Comparison of ENCODE assay signal across 30 mouse cellular contexts in the genomic region with DNA sequence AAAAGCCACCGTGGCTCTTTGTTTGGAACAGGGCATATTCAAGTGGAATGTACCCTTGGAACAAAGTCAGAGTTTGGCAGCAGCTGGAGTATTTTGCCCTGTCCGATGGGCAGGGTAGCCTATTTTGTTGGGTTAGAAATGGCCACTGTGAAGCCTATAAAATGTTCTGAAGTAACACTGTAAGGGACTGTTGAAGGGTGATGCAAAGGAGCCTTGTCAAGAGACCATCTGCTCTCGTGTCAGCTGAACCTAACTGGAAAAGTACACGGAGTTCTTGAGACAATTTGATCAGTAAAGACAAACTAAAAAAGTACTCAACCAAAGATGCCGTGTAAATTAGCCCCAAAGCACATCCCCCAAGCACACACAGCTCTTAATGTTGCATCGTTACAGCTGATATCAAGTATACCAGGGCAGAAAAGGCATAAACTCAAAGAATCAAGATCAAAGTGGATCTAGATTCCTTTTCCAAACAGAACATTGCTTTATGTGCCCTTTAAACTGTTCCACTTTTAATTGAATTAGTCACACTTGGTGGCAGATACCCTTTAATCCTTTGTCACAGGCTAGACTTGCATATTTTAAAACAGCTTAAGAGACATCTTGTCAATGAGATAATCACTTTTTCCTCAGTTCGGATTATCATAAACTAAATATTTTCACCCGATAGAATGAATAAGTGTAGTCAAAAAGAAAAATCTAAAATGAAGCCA.
A peak's percentile ranks its signal among the peaks of the same experiment; 100 is the strongest.
DNase-seq lines count a peak whose midpoint lies in the region; ATAC-seq and TF ChIP-seq lines count a peak whose summit lies in the region.
"Had no signal": no experiment of that assay in that cellular context is flagged by ENCODE, and none has a peak within 500 bp of the region (broad histone marks: within the 10 kb centered on the region; RNA-seq: fewer than 3 reads in every experiment).

No protein-coding gene starts in this region.

- no peak for TF ChIP-seq CTCF in layer of hippocampus, adult 2 months (conservative IDR thresholded peaks at IDR 0.05)
- TF ChIP-seq CTCF in testis, adult 2 months (IDR thresholded peaks at IDR 0.05; ENCODE audit: control insufficient read depth, insufficient read depth, insufficient replicate concordance, low read depth, low read length) = no peak

- peak; percentile 21; the same call in 1 of the 2 replicates for ATAC-seq in forebrain, embryonic 16.5 days
- ATAC-seq in forebrain, embryonic 15.5 days (replicated peaks) = no peak
- ATAC-seq: intestine, embryonic 15.5 days; Patski had no signal

- DNase-seq in layer of hippocampus, adult 2 months (ENCODE audit: low spot score in 2 of 2) = no peak
- no peak for DNase-seq in layer of hippocampus, adult 11-12 months (ENCODE audit: low spot score)
- DNase-seq in testis, postnatal 14 days (ENCODE audit: low spot score) = no peak
- DNase-seq in kidney, postnatal 25 days = no peak
- DNase-seq: adrenal gland, postnatal 10 days; cerebellum, adult 11-12 months; cerebellum, adult 9-11 months; gastrocnemius, postnatal 25 days; heart, adult 18-20 months; heart, postnatal 4 days; kidney, adult 2 months; right cerebral cortex, adult 18-20 months; right cerebral cortex, postnatal 4 days; thymus, postnatal 4 days had no signal

- no peak overlapping the region for H3K27ac ChIP-seq in forebrain, embryonic 16.5 days (ENCODE audit: low read length)
- no peak overlapping the region for H3K27ac ChIP-seq in forebrain, embryonic 15.5 days (replicated peaks)
- peak overlapping the region; percentile 29; the same call in 1 of the 2 replicates for H3K27ac ChIP-seq in layer of hippocampus, adult 2 months
- 0 out of 2 replicates have a peak overlapping the region, but pooled peaks have one; percentile 13 for H3K27ac ChIP-seq in testis, adult 2 months (ENCODE audit: control insufficient read depth, insufficient read depth, low read depth, low read length)
- H3K27ac ChIP-seq: forebrain, embryonic 12.5 days; hindbrain, embryonic 15.5 days; intestine, embryonic 15.5 days; left cerebral cortex, adult 2 months; limb, embryonic 12.5 days; liver, embryonic 15.5 days; lung, embryonic 15.5 days; neural tube, embryonic 15.5 days; stomach, postnatal 0 days had no signal

- no peak overlapping the region for H3K4me3 ChIP-seq in forebrain, embryonic 16.5 days (replicated peaks; ENCODE audit: low read length)
- no peak overlapping the region for H3K4me3 ChIP-seq in forebrain, embryonic 15.5 days
- no peak overlapping the region for H3K4me3 ChIP-seq in layer of hippocampus, adult 2 months
- no peak overlapping the region for H3K4me3 ChIP-seq in testis, adult 2 months (ENCODE audit: control insufficient read depth, low read depth, low read length)
- H3K4me3 ChIP-seq: erythroblast, embryonic 14.5 days; forebrain, embryonic 12.5 days; heart, embryonic 12.5 days; hindbrain, embryonic 15.5 days; intestine, embryonic 15.5 days; left cerebral cortex, adult 2 months; limb, embryonic 12.5 days; liver, embryonic 15.5 days; lung, embryonic 15.5 days; megakaryocyte, embryonic 14.5 days; neural tube, embryonic 15.5 days had no signal

- H3K9ac ChIP-seq in forebrain, embryonic 16.5 days (replicated peaks; ENCODE audit: low read depth, low read length) = no peak overlapping the region
- H3K9ac ChIP-seq in forebrain, embryonic 15.5 days (replicated peaks) = no peak overlapping the region
- H3K9ac ChIP-seq: forebrain, embryonic 12.5 days; heart, embryonic 12.5 days; hindbrain, embryonic 15.5 days; intestine, embryonic 15.5 days; limb, embryonic 12.5 days; liver, embryonic 15.5 days; lung, embryonic 15.5 days; neural tube, embryonic 15.5 days had no signal

- H3K4me1 ChIP-seq in forebrain, embryonic 16.5 days (replicated peaks; ENCODE audit: control insufficient read depth, insufficient read depth, low read length) = peaks cover 17% of the 10 kb centered on the region
- peaks cover 10% of the 10 kb centered on the region for H3K4me1 ChIP-seq in forebrain, embryonic 15.5 days
- no peaks in the 10 kb centered on the region for H3K4me1 ChIP-seq in testis, adult 2 months (ENCODE audit: control insufficient read depth, insufficient read depth, low read length)
- H3K4me1 ChIP-seq: heart, embryonic 12.5 days; intestine, embryonic 15.5 days; liver, embryonic 15.5 days; lung, embryonic 15.5 days had no signal

- WGBS in forebrain, embryonic 16.5 days = 26% methylated on average over 8 of the region's 8 CpGs
- WGBS in forebrain, embryonic 15.5 days = 29% methylated on average over 8 of the region's 8 CpGs

- H3K9me3 ChIP-seq in forebrain, embryonic 16.5 days (ENCODE audit: control insufficient read depth, low read length) = no peaks in the 10 kb centered on the region
- H3K9me3 ChIP-seq in forebrain, embryonic 15.5 days = no peaks in the 10 kb centered on the region
- H3K9me3 ChIP-seq: forebrain, embryonic 12.5 days; hindbrain, embryonic 15.5 days; intestine, embryonic 15.5 days; limb, embryonic 12.5 days; liver, embryonic 15.5 days; lung, embryonic 15.5 days; megakaryocyte, embryonic 14.5 days; neural tube, embryonic 15.5 days had no signal

- no peaks in the 10 kb centered on the region; the same call in 1 of the 2 replicates for H3K27me3 ChIP-seq in forebrain, embryonic 16.5 days (replicated peaks; ENCODE audit: control insufficient read depth, insufficient read depth, low read length)
- H3K27me3 ChIP-seq in forebrain, embryonic 15.5 days = no peaks in the 10 kb centered on the region
- H3K27me3 ChIP-seq in testis, adult 2 months (ENCODE audit: control insufficient read depth, insufficient read depth, low read length) = no peaks in the 10 kb centered on the region
- H3K27me3 ChIP-seq: heart, embryonic 12.5 days; hindbrain, embryonic 15.5 days; intestine, embryonic 15.5 days; limb, embryonic 12.5 days; liver, embryonic 15.5 days; lung, embryonic 15.5 days; neural tube, embryonic 15.5 days; Patski had no signal

- H3K4me2 ChIP-seq in forebrain, embryonic 16.5 days (ENCODE audit: low read length) = no peak overlapping the region
- H3K4me2 ChIP-seq in forebrain, embryonic 15.5 days (replicated peaks) = no peak overlapping the region
- H3K4me2 ChIP-seq: forebrain, embryonic 12.5 days; heart, embryonic 12.5 days; hindbrain, embryonic 15.5 days; intestine, embryonic 15.5 days; limb, embryonic 12.5 days; liver, embryonic 15.5 days; lung, embryonic 15.5 days; neural tube, embryonic 15.5 days had no signal

- H3K36me3 ChIP-seq in forebrain, embryonic 16.5 days (ENCODE audit: control insufficient read depth, insufficient read depth) = no peaks in the 10 kb centered on the region
- no peaks in the 10 kb centered on the region for H3K36me3 ChIP-seq in forebrain, embryonic 15.5 days
- no peaks in the 10 kb centered on the region for H3K36me3 ChIP-seq in testis, adult 2 months (ENCODE audit: control insufficient read depth, insufficient read depth, low read length)
- H3K36me3 ChIP-seq: forebrain, embryonic 12.5 days; heart, embryonic 12.5 days; hindbrain, embryonic 15.5 days; intestine, embryonic 15.5 days; limb, embryonic 12.5 days; liver, embryonic 15.5 days; lung, embryonic 15.5 days; neural tube, embryonic 15.5 days had no signal

- TF ChIP-seq POLR2A in testis, adult 2 months (IDR thresholded peaks at IDR 0.05; ENCODE audit: control insufficient read depth, low read depth, low read length) = no peak

Comparison
In these comparisons a context has a peak if more than half of its experiments do, and no peak if none do; other contexts are left out.
1. H3K27ac ChIP-seq: peak in layer of hippocampus, adult 2 months (single experiment) and testis, adult 2 months (single experiment); none in forebrain, embryonic 16.5 days (single experiment) and forebrain, embryonic 15.5 days (single experiment).